ENCODE assay signal across 19 mouse cellular contexts in genomic region chr10:41467325-41467724, GRCm38 (mm10). TPM values are rescaled to one million over a fixed set of nuclear protein-coding genes. Genes with fewer than 3 reads are reported as not detected.
"Had no signal": no experiment of that assay in that cellular context is flagged by ENCODE, and none has a peak within 500 bp of the region (broad histone marks: within the 10 kb centered on the region; RNA-seq: fewer than 3 reads in every experiment).

No protein-coding gene starts in this region.

- H3K27me3 ChIP-seq: liver, embryonic 13.5 days; midbrain, embryonic 12.5 days had no signal

- H3K4me1 ChIP-seq: midbrain, embryonic 12.5 days had no signal

- H3K27ac ChIP-seq: left cerebral cortex, adult 2 months; liver, embryonic 13.5 days; midbrain, embryonic 12.5 days had no signal

- ATAC-seq: midbrain, embryonic 16.5 days had no signal

- H3K4me2 ChIP-seq: liver, embryonic 13.5 days; midbrain, embryonic 12.5 days had no signal

- H3K9ac ChIP-seq: liver, embryonic 13.5 days; midbrain, embryonic 12.5 days had no signal

- H3K4me3 ChIP-seq: left cerebral cortex, adult 2 months; liver, embryonic 13.5 days; midbrain, embryonic 12.5 days; myocyte had no signal

- H3K9me3 ChIP-seq: liver, embryonic 13.5 days; midbrain, embryonic 12.5 days had no signal

- DNase-seq: kidney, adult 18-20 months; kidney, postnatal 10 days; kidney, postnatal 36 days; layer of hippocampus, postnatal 36 days; liver, embryonic 13.5 days; lung, adult 2 months; lung, postnatal 14 days; lung, postnatal 4 days; thymus, adult 2 months; thymus, postnatal 14 days; thymus, postnatal 4 days had no signal

RNA-seq across cellular contexts. Expression of gene Ppil6, which starts 22.9 kb away (rescaled TPM):
- total RNA-seq: megakaryocyte-erythroid progenitor cell, adult 5-6 weeks; monocyte, adult 5-6 weeks had no signal
- polyA plus RNA-seq: liver, embryonic 13.5 days; liver, embryonic 16.5 days; spleen, adult 2 months had no signal
